Mouse (Mus musculus) frontal cortex, postnatal 14 days (tissue): ENCODE data around the gene Tmem150c.

Experiments used
- DNase-seq, 2 experiments: peaks; one replicate each; pipeline ENCODE4 v3.0.0; 2022; ENCODE audit warnings: low spot score in 2 of 2

Gene Tmem150c

GRCm38 (mm10) chr5:100054807-100055547 is 104.6 kb downstream of the Tmem150c start:
- no peak for DNase-seq

- DNase-seq = no peak
Measured at GRCm38 (mm10) chr5:100052728-100053127, 106.9 kb downstream of the Tmem150c start.

GRCm38 (mm10) chr5:100049904-100050303 is 109.7 kb downstream of the Tmem150c start:
- no peak for DNase-seq

GRCm38 (mm10) chr5:100047871-100048270 is 111.7 kb downstream of the Tmem150c start:
- no peak for DNase-seq

GRCm38 (mm10) chr5:100047143-100047640 is 112.4 kb downstream of the Tmem150c start:
- DNase-seq = no peak

- no peak for DNase-seq
Measured at GRCm38 (mm10) chr5:100046096-100046495, 113.5 kb downstream of the Tmem150c start.

- DNase-seq = no peak
Measured at GRCm38 (mm10) chr5:100044621-100045020, 115.0 kb downstream of the Tmem150c start.

- no peak for DNase-seq
Measured at GRCm38 (mm10) chr5:100044030-100044429, 115.6 kb downstream of the Tmem150c start.

- no peak for DNase-seq
Measured at GRCm38 (mm10) chr5:100043361-100043760, 116.2 kb downstream of the Tmem150c start.

- DNase-seq = no peak
Measured at GRCm38 (mm10) chr5:100042467-100042866, 117.1 kb downstream of the Tmem150c start.

- DNase-seq = no peak
Measured at GRCm38 (mm10) chr5:100041272-100041671, 118.3 kb downstream of the Tmem150c start.

- DNase-seq = peak in 1 of 2 experiments; percentile 55
Measured at GRCm38 (mm10) chr5:100040281-100040784, 119.3 kb downstream of the Tmem150c start.

GRCm38 (mm10) chr5:100039602-100040142 is 119.9 kb downstream of the Tmem150c start, which contains the start of the genes Hnrnpdl and Enoph1:
Gene Hnrnpdl, minus strand, starts transcription at chr5:100039664.
Gene Enoph1, plus strand, starts transcription at chr5:100039985.
- peak; percentile 91 to 94 for DNase-seq

- DNase-seq = peak; percentile 89 to 96
Measured at GRCm38 (mm10) chr5:100038714-100039601, 120.7 kb downstream of the Tmem150c start.

GRCm38 (mm10) chr5:100037965-100038713 is 121.5 kb downstream of the Tmem150c start:
- peak; percentile 69 to 84 for DNase-seq

- DNase-seq = no peak
Measured at GRCm38 (mm10) chr5:100036681-100037080, 122.9 kb downstream of the Tmem150c start.

GRCm38 (mm10) chr5:100035950-100036349 is 123.7 kb downstream of the Tmem150c start:
- no peak for DNase-seq

GRCm38 (mm10) chr5:100032646-100033045 is 127.0 kb downstream of the Tmem150c start:
- DNase-seq = no peak

- no peak for DNase-seq
Measured at GRCm38 (mm10) chr5:100032107-100032506, 127.5 kb downstream of the Tmem150c start.

GRCm38 (mm10) chr5:100030069-100030468 is 129.5 kb downstream of the Tmem150c start:
- DNase-seq = peak; percentile 16 to 34
